Mouse (Mus musculus) megakaryocyte, embryonic 14.5 days (primary cell): ENCODE results near the gene Itgb1bp2.

ENCODE experiments used
- FLI1 ChIP-seq: IDR thresholded peaks from 2 replicates; pipeline ENCODE4 v1.6.1; 2012; ENCODE audit warnings: low read length, inconsistent platforms, mixed read lengths
- GATA1 ChIP-seq: IDR thresholded peaks from 3 replicates; pipeline ENCODE4 v1.6.1; 2012; ENCODE audit warnings: mixed read lengths, low read length, inconsistent platforms, borderline replicate concordance

- no peak for TF ChIP-seq GATA1
- TF ChIP-seq FLI1, result no peak
Measured at GRCm38 (mm10) chrX:101427774-101428173, 21.1 kb upstream of the Itgb1bp2 start.
